Mouse (Mus musculus) liver, adult 2 months (tissue): ENCODE measurements at regions not wholly inside any gene's neighbourhood (a gene's known extent, or its start where the extent isn't known, plus 50 kb on each side); places are given as distances from the start of the nearest gene placed in this dataset.
A peak's percentile ranks its signal among the peaks of the same experiment; 100 is the strongest.

Source experiments
- CTCF ChIP-seq: fragments of 200-500 bp; IDR thresholded peaks from 2 replicates; pipeline ENCODE4 v1.5.1; 2011; ENCODE audit warnings: low read depth, low read length, control low read depth
- POLR2A ChIP-seq: fragments of 200-500 bp; IDR thresholded peaks from 2 replicates; pipeline ENCODE4 v1.6.1; 2011; ENCODE audit warnings: low read length, control low read depth; ENCODE audit not compliant: insufficient read depth; ENCODE audit errors: extremely low read depth

GRCm38 (mm10) chr7:73595140-73595825 lies 53.7 kb upstream of the Chd2 start:
- TF ChIP-seq POLR2A: peak; percentile 70; the same call in 1 of the 2 replicates
- no peak for TF ChIP-seq CTCF
